Mouse (Mus musculus): Measurements from ENCODE around the gene Wnt6.

- no peak for TF ChIP-seq GATA1 (IDR thresholded peaks at IDR 0.05; ENCODE audit: borderline replicate concordance, low read length)
- TF ChIP-seq FLI1 (IDR thresholded peaks at IDR 0.05; ENCODE audit: low read length), result no peak
Observed at GRCm38 (mm10) chr1:74770727-74771466, 795 bp upstream of the Wnt6 start.

Measured in megakaryocyte, embryonic 14.5 days (primary cell).